Mouse (Mus musculus) CH12.LX (cell line): Measurements from ENCODE around the gene Sv2a. TPM values are rescaled to one million over a fixed set of nuclear protein-coding genes. Genes with fewer than 3 reads are reported as not detected.
A peak's percentile ranks its signal among the peaks of the same experiment; 100 is the strongest.

Source experiments
- DNase-seq: peaks from one replicate; pipeline ENCODE4 v3.0.0-alpha.2; 2013; ENCODE audit errors: extremely low read depth
- H3K27ac ChIP-seq: 2 replicates; pipeline ENCODE4 v1.5.1; 2012; ENCODE audit warnings: low read depth, mild to moderate bottlenecking, control low read depth, moderate library complexity; ENCODE audit not compliant: insufficient read depth
- H3K27me3 ChIP-seq: replicated peaks from 2 replicates; pipeline ENCODE3; 2012; ENCODE audit warnings: inconsistent platforms
- H3K36me3 ChIP-seq, 2 experiments: replicated peaks in 1 of 2; 2 replicates each; pipeline versions ENCODE3 to v1.6.1; 2012; ENCODE audit warnings: inconsistent platforms in 1 of 2, low read length in 1 of 2, mild to moderate bottlenecking in 1 of 2, mixed read lengths in 1 of 2, moderate library complexity in 1 of 2; ENCODE audit not compliant: control insufficient read depth in 1 of 2, insufficient read depth in 1 of 2
- H3K4me1 ChIP-seq, 2 experiments: 2 replicates each; pipeline ENCODE4 v1.6.1; 2012; ENCODE audit warnings: inconsistent platforms in 1 of 2, moderate library complexity in 1 of 2; ENCODE audit not compliant: insufficient read depth in 2 of 2, control insufficient read depth in 1 of 2
- H3K4me2 ChIP-seq: 2 replicates; pipeline ENCODE4 v1.6.1; 2012; ENCODE audit warnings: low read depth, mild to moderate bottlenecking, control low read depth; ENCODE audit not compliant: poor library complexity, insufficient read depth, severe bottlenecking
- H3K4me3 ChIP-seq, 3 experiments: fragments of 150-350 bp in 1 of 3; sonication (generic) in 1 of 3; replicated peaks in 1 of 3; 2 replicates each; pipeline versions ENCODE3 to v1.5.1; 2011 to 2012; ENCODE audit warnings: low read depth in 2 of 3, low read length in 2 of 3, mild to moderate bottlenecking in 2 of 3, moderate library complexity in 2 of 3, control low read depth in 1 of 3, improper control_type of control experiment in 1 of 3, inconsistent platforms in 1 of 3, mixed read lengths in 1 of 3; ENCODE audit not compliant: poor library complexity in 1 of 3
- H3K79me2 ChIP-seq: replicated peaks from 2 replicates; pipeline ENCODE4 v1.6.1; 2012; ENCODE audit warnings: mild to moderate bottlenecking, moderate library complexity; ENCODE audit not compliant: control insufficient read depth, poor library complexity, insufficient read depth, severe bottlenecking; ENCODE audit errors: extremely low read depth
- H3K9ac ChIP-seq: 2 replicates; pipeline ENCODE4 v1.6.1; 2012; ENCODE audit warnings: low read depth, mild to moderate bottlenecking, control low read depth, moderate library complexity; ENCODE audit not compliant: insufficient read depth
- H3K9me3 ChIP-seq: replicated peaks from 2 replicates; pipeline ENCODE3; 2012; ENCODE audit warnings: low read length, inconsistent platforms, mixed read lengths
- BHLHE40 ChIP-seq: IDR thresholded peaks from 2 replicates; pipeline ENCODE4 v1.6.1; 2011; ENCODE audit warnings: mild to moderate bottlenecking, low read depth, low read length, improper control_type of control experiment
- CHD1 ChIP-seq: IDR thresholded peaks from 2 replicates; pipeline ENCODE4 v1.6.1; 2012; ENCODE audit warnings: low read depth, low read length, improper control_type of control experiment, inconsistent platforms
- CTCF ChIP-seq, 2 experiments: IDR thresholded peaks in 1 of 2; conservative IDR thresholded peaks in 1 of 2; 2 replicates each; pipeline ENCODE4 v1.5.1; 2011 to 2012; ENCODE audit warnings: low read depth in 2 of 2, low read length in 2 of 2, improper control_type of control experiment in 1 of 2, inconsistent platforms in 1 of 2, mild to moderate bottlenecking in 1 of 2, moderate library complexity in 1 of 2
- E2F4 ChIP-seq: IDR thresholded peaks from 2 replicates; pipeline ENCODE4 v1.6.1; 2011; ENCODE audit warnings: low read depth, low read length, improper control_type of control experiment; ENCODE audit not compliant: insufficient replicate concordance
- ETS1 ChIP-seq: conservative IDR thresholded peaks from 2 replicates; pipeline ENCODE4 v1.6.1; 2012; ENCODE audit warnings: low read depth, mild to moderate bottlenecking, inconsistent platforms, low read length, improper control_type of control experiment, moderate library complexity
- GABPA ChIP-seq: IDR thresholded peaks from 2 replicates; pipeline ENCODE4 v1.6.1; 2012; ENCODE audit warnings: low read depth, low read length, improper control_type of control experiment, inconsistent platforms; ENCODE audit not compliant: insufficient replicate concordance
- HCFC1 ChIP-seq: IDR thresholded peaks from 2 replicates; pipeline ENCODE4 v1.6.1; 2012; ENCODE audit warnings: low read depth, mild to moderate bottlenecking, inconsistent platforms, low read length, improper control_type of control experiment
- IRF4 ChIP-seq: IDR thresholded peaks from 2 replicates; pipeline ENCODE4 v1.6.1; 2014; ENCODE audit warnings: low read depth, mild to moderate bottlenecking, inconsistent platforms, low read length, improper control_type of control experiment
- JUN ChIP-seq: IDR thresholded peaks from 2 replicates; pipeline ENCODE4 v1.6.1; 2011; ENCODE audit warnings: low read depth, mild to moderate bottlenecking, low read length, improper control_type of control experiment, moderate library complexity; ENCODE audit not compliant: insufficient read depth
- KAT2A ChIP-seq: IDR thresholded peaks from 2 replicates; pipeline ENCODE4 v1.6.1; 2012; ENCODE audit warnings: low read length, improper control_type of control experiment, inconsistent platforms; ENCODE audit not compliant: insufficient replicate concordance
- MAZ ChIP-seq: IDR thresholded peaks from 2 replicates; pipeline ENCODE4 v1.6.1; 2012; ENCODE audit warnings: low read depth, mild to moderate bottlenecking, inconsistent platforms, low read length, improper control_type of control experiment, moderate library complexity
- MXI1 ChIP-seq: IDR thresholded peaks from 2 replicates; pipeline ENCODE4 v1.6.1; 2011; ENCODE audit warnings: mild to moderate bottlenecking, low read depth, low read length, improper control_type of control experiment
- MYC ChIP-seq: IDR thresholded peaks from 2 replicates; pipeline ENCODE4 v1.6.1; 2011; ENCODE audit warnings: low read depth, mild to moderate bottlenecking, improper control_type of control experiment, low read length
- NELFE ChIP-seq: IDR thresholded peaks from 2 replicates; pipeline ENCODE4 v1.6.1; 2011; ENCODE audit warnings: low read depth, low read length, improper control_type of control experiment
- PAX5 ChIP-seq: IDR thresholded peaks from 2 replicates; pipeline ENCODE4 v1.6.1; 2012; ENCODE audit warnings: low read length, inconsistent platforms, mixed read lengths
- POLR2A ChIP-seq: IDR thresholded peaks from 2 replicates; pipeline ENCODE4 v1.6.1; 2011; ENCODE audit warnings: low read depth, mild to moderate bottlenecking, improper control_type of control experiment, low read length
- POLR2AphosphoS2 ChIP-seq: IDR thresholded peaks from 2 replicates; pipeline ENCODE4 v1.6.1; 2011; ENCODE audit warnings: low read depth, low read length, improper control_type of control experiment
- SMC3 ChIP-seq: IDR thresholded peaks from 2 replicates; pipeline ENCODE4 v1.6.1; 2011; ENCODE audit warnings: low read depth, low read length, improper control_type of control experiment
- TCF12 ChIP-seq: IDR thresholded peaks from 2 replicates; pipeline ENCODE4 v1.6.1; 2014; ENCODE audit warnings: low read depth, mild to moderate bottlenecking, inconsistent platforms, low read length, improper control_type of control experiment
- UBTF ChIP-seq: IDR thresholded peaks from 2 replicates; pipeline ENCODE4 v1.6.1; 2012; ENCODE audit warnings: low read depth, mild to moderate bottlenecking, inconsistent platforms, low read length, improper control_type of control experiment, moderate library complexity
- USF1 ChIP-seq: IDR thresholded peaks from 2 replicates; pipeline ENCODE4 v1.6.1; 2014; ENCODE audit warnings: low read depth, mild to moderate bottlenecking, inconsistent platforms, low read length, improper control_type of control experiment
- ZMIZ1 ChIP-seq: IDR thresholded peaks from 2 replicates; pipeline ENCODE4 v1.6.1; 2012; ENCODE audit warnings: low read depth, mild to moderate bottlenecking, inconsistent platforms, low read length, improper control_type of control experiment
- ZNF384 ChIP-seq: IDR thresholded peaks from 2 replicates; pipeline ENCODE4 v1.6.1; 2012; ENCODE audit warnings: low read depth, low read length, improper control_type of control experiment, inconsistent platforms
- dilution Hi-C: fragments of 300-500 bp; cut with MboI; formaldehyde crosslinking; loops from 2 replicates; pipeline ENCODE4 v1.14.3; 2020; ENCODE audit warnings: low sequenced_read_pairs; ENCODE audit not compliant: extremely low pct_unique_long_range_greater_than_20kb, extremely low pct_ligation_motif_present
- in situ Hi-C: fragments of 300-500 bp; cut with MboI; formaldehyde crosslinking; loops from 3 replicates; pipeline ENCODE4 v1.14.3; 2019; ENCODE audit warnings: low sequenced_read_pairs, low pct_ligation_motif_present, low pct_unique_long_range_greater_than_20kb, mixed read lengths
- polyA plus RNA-seq: library from polyadenylated mRNA; unstranded; fragments of >175 nt; gene quantifications from 2 replicates; pipeline ENCODE4 v1.2.1, GENCODE M21; 2012; ENCODE audit warnings: low read depth; ENCODE audit not compliant: insufficient read length
- total RNA-seq, 2 experiments: library from RNA; depleted of rRNA; stranded (reverse); fragments of 300-350 nt in 1 of 2; fragments of >200 nt in 1 of 2; gene quantifications; 2 replicates each; pipeline ENCODE4 v1.2.3; 2012 to 2014

Gene Sv2a
- total and polyA plus RNA-seq, 3 experiments: 1.1 to 6.7 (median 4.0) TPM

DNA sequence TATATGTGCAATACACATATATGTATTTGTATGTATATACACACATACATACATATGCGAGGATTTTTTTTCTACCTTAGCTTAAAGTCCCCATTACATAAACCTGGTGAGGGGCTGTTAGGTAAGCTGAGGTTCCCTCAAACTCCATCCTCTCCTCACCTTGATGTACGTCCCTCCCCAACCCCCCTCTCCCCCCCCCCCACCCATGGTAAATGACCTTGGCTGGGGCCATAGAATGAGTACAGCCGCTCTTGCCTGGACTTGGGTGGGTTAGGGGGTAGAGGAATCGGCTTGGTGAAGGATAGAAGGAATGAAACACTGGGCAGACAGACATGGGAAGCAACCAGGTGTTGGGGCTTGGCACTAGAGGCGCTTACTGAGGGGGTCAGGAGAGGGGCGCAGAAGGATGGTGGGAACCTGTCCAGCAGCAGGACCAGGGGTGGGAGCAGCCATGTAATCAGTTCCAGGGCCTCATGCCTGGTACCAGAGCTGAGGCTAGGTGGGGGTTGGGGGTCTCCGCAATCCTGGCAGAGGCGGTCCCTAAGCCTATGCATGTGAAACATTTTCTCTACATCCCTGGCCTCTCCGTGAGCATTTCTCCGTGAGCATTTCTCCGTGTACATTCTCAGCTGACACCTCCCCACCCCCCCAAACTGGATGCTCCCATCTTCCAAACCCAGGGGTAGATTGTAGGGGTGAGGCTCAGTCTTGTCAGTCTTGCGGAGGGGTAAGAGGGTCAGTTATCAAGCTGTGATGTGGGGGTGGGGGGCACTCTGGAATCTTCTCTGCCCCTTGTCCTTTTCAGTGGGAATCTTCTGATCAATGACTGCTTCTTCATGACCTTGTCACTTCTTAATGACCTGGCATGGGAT is 795 bp downstream of the Sv2a start:
- no peak for DNase-seq
- peaks cover 5 to 21% of the 10 kb centered on the region in 2 experiments; a peak in 3 of 4 replicates for H3K4me1 ChIP-seq
- in situ Hi-C loops: no loop called here

DNA sequence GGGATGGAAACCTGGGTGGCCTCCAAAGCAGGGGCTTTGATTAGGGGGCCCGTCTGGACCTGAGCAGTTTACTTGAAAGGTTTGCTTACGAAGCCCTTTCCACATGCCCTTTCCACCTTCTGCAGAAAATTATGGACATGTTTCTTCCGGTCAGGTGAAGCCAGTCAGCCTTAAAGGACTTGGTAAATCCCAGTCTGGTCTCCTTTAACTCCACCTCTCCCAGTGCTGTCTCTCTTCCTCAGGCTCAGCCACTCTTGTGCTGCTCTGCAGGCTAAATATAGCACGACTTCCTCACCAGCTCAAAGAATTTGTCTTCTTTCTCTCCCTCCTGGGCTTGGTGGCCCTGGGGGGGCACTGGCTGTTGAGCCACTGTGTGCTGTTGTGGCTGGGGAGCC is 1.4 kb downstream of the Sv2a start:
- TF ChIP-seq MYC: no peak
- TF ChIP-seq MXI1: no peak
- TF ChIP-seq UBTF: no peak
- TF ChIP-seq BHLHE40: no peak
- TF ChIP-seq SMC3: no peak
- no peak for TF ChIP-seq E2F4
- no peak for TF ChIP-seq GABPA
- no peak for TF ChIP-seq ETS1
- TF ChIP-seq MAZ: no peak
- no peak for TF ChIP-seq CTCF (conservative IDR thresholded peaks at IDR 0.05 in 1 of 2, IDR thresholded peaks at IDR 0.05 in 1 of 2; ENCODE audit: low read depth in 2 of 2, low read length in 2 of 2)
- TF ChIP-seq JUN: no peak
- TF ChIP-seq, all 38 proteins: peak for 0
- Histone ChIP-seq H3K9me3 (no peaks in the 10 kb centered on the region), H3K27me3 (no peaks in the 10 kb centered on the region), H3K36me3 (peaks cover 9 to 47% of the 10 kb centered on the region in 2 experiments), H3K4me1 (peaks cover 5 to 21% of the 10 kb centered on the region in 2 experiments; a peak in 3 of 4 replicates), H3K4me2 (no peak overlapping the region), H3K4me3 (no peak overlapping the region), H3K9ac (no peak overlapping the region), H3K79me2 (no peaks in the 10 kb centered on the region), H3K27ac (no peak overlapping the region)
- in situ Hi-C loops: no loop called here
- dilution Hi-C loops: no loop called here
- DNase-seq: no peak

More for the DNA sequence above, 795 bp downstream of the Sv2a start:
- H3K79me2 ChIP-seq: no peaks in the 10 kb centered on the region
- TF ChIP-seq GABPA: no peak
- TF ChIP-seq SMC3: no peak
- no peak for TF ChIP-seq NELFE
- TF ChIP-seq POLR2A: no peak
- TF ChIP-seq CHD1: no peak
- TF ChIP-seq ZMIZ1: no peak
- no peak for TF ChIP-seq USF1
- TF ChIP-seq TCF12: no peak
- no peak for TF ChIP-seq HCFC1
- no peak for TF ChIP-seq ZNF384
- no peak for TF ChIP-seq CTCF (conservative IDR thresholded peaks at IDR 0.05 in 1 of 2, IDR thresholded peaks at IDR 0.05 in 1 of 2; ENCODE audit: low read depth in 2 of 2, low read length in 2 of 2)
- TF ChIP-seq KAT2A: no peak
- no peak for TF ChIP-seq PAX5
- TF ChIP-seq IRF4: no peak
- TF ChIP-seq UBTF: no peak
- TF ChIP-seq MYC: no peak
- TF ChIP-seq POLR2AphosphoS2: no peak
- H3K36me3 ChIP-seq: peaks cover 12 to 44% of the 10 kb centered on the region in 2 experiments
- peak overlapping the region; percentile 12; the same call in 1 of the 2 replicates for H3K9ac ChIP-seq
- H3K4me3 ChIP-seq: peak overlapping the region in 2 of 3 experiments; percentile 56 to 59
- no peaks in the 10 kb centered on the region for H3K9me3 ChIP-seq
- peak overlapping the region; percentile 90 for H3K4me2 ChIP-seq
- H3K27ac ChIP-seq: no peak overlapping the region
- no peaks in the 10 kb centered on the region for H3K27me3 ChIP-seq
- dilution Hi-C loops: no loop called here
